Comparison of ENCODE assay signal across 9 mouse cellular contexts in genomic region chr12:85629661-85630481, GRCm38 (mm10). TPM values are rescaled to one million over a fixed set of nuclear protein-coding genes. Genes with fewer than 3 reads are reported as not detected.
DNase-seq lines count a peak whose midpoint lies in the region; ATAC-seq and TF ChIP-seq lines count a peak whose summit lies in the region.
"Had no signal": no experiment of that assay in that cellular context is flagged by ENCODE, and none has a peak within 500 bp of the region (broad histone marks: within the 10 kb centered on the region; RNA-seq: fewer than 3 reads in every experiment).

No protein-coding gene starts in this region.

- TF ChIP-seq CTCF in liver, postnatal 0 days (IDR thresholded peaks at IDR 0.05; ENCODE audit: low read depth), result no peak

- 0 out of 2 replicates have a peak, but pooled peaks cover 5% of the 10 kb centered on the region for H3K36me3 ChIP-seq in liver, postnatal 0 days (replicated peaks; ENCODE audit: insufficient read depth, low read length)
- no peaks in the 10 kb centered on the region for H3K36me3 ChIP-seq in liver, embryonic 11.5 days (ENCODE audit: control insufficient read depth, insufficient read depth, low read length)
- H3K36me3 ChIP-seq in intestine, embryonic 15.5 days, result peaks cover 8% of the 10 kb centered on the region; the same call in 1 of the 2 replicates

- no peak overlapping the region for H3K9ac ChIP-seq in liver, postnatal 0 days (replicated peaks)
- no peak overlapping the region for H3K9ac ChIP-seq in liver, embryonic 11.5 days (ENCODE audit: low read depth, low read length)
- H3K9ac ChIP-seq in intestine, embryonic 15.5 days, result no peak overlapping the region
- H3K9ac ChIP-seq: midbrain, embryonic 12.5 days had no signal

- 0 out of 2 replicates have a peak, but pooled peaks have one; percentile 29 for ATAC-seq in liver, postnatal 0 days
- ATAC-seq in liver, embryonic 11.5 days (replicated peaks; ENCODE audit: low FRiP score), result no peak
- ATAC-seq in megakaryocyte-erythroid progenitor cell, adult 5-6 weeks (replicated peaks; ENCODE audit: low FRiP score, low TSS enrichment, poor library complexity, severe bottlenecking), result peak; percentile 57
- no peak for ATAC-seq in intestine, embryonic 15.5 days

- no peaks in the 10 kb centered on the region; the same call in 1 of the 2 replicates for H3K4me1 ChIP-seq in liver, postnatal 0 days (ENCODE audit: insufficient read depth)
- no peaks in the 10 kb centered on the region for H3K4me1 ChIP-seq in liver, embryonic 11.5 days (replicated peaks; ENCODE audit: control insufficient read depth, insufficient read depth, low read length)
- 0 out of 2 replicates have a peak, but pooled peaks cover 5% of the 10 kb centered on the region for H3K4me1 ChIP-seq in intestine, embryonic 15.5 days (replicated peaks)
- H3K4me1 ChIP-seq: midbrain, embryonic 12.5 days had no signal

- H3K9me3 ChIP-seq in liver, postnatal 0 days (ENCODE audit: low read length), result no peaks in the 10 kb centered on the region
- H3K9me3 ChIP-seq in liver, embryonic 11.5 days (ENCODE audit: control insufficient read depth, low read length), result no peaks in the 10 kb centered on the region
- H3K9me3 ChIP-seq in intestine, embryonic 15.5 days, result no peaks in the 10 kb centered on the region
- H3K9me3 ChIP-seq: midbrain, embryonic 12.5 days had no signal

- 39% methylated on average over 21 of the region's 21 CpGs for WGBS in liver, postnatal 0 days (ENCODE audit: insufficient replicate concordance)
- WGBS in liver, embryonic 11.5 days, result 68% methylated on average over 21 of the region's 21 CpGs
- 70% methylated on average over 21 of the region's 21 CpGs for WGBS in intestine, embryonic 15.5 days

- H3K4me2 ChIP-seq in liver, postnatal 0 days (ENCODE audit: low read depth, low read length), result peak overlapping the region; percentile 22; the same call in 1 of the 2 replicates
- H3K4me2 ChIP-seq in liver, embryonic 11.5 days, result no peak overlapping the region
- no peak overlapping the region for H3K4me2 ChIP-seq in intestine, embryonic 15.5 days (replicated peaks)
- H3K4me2 ChIP-seq: midbrain, embryonic 12.5 days had no signal

- no peak for TF ChIP-seq EP300 in liver, postnatal 0 days (IDR thresholded peaks at IDR 0.05; ENCODE audit: low read depth)

- H3K27ac ChIP-seq in liver, postnatal 0 days (ENCODE audit: low read depth), result peak overlapping the region; percentile 39; the same call in 1 of the 2 replicates
- no peak overlapping the region for H3K27ac ChIP-seq in liver, embryonic 11.5 days (ENCODE audit: low read depth, low read length)
- H3K27ac ChIP-seq in intestine, embryonic 15.5 days, result no peak overlapping the region
- H3K27ac ChIP-seq: midbrain, embryonic 12.5 days had no signal

- H3K4me3 ChIP-seq in liver, postnatal 0 days (ENCODE audit: low read depth, low read length), result no peak overlapping the region
- H3K4me3 ChIP-seq in liver, embryonic 11.5 days (ENCODE audit: low read depth, low read length), result no peak overlapping the region
- no peak overlapping the region for H3K4me3 ChIP-seq in intestine, embryonic 15.5 days (replicated peaks)
- H3K4me3 ChIP-seq: midbrain, embryonic 12.5 days had no signal

- no peaks in the 10 kb centered on the region for H3K27me3 ChIP-seq in liver, postnatal 0 days (ENCODE audit: insufficient read depth, low read length)
- H3K27me3 ChIP-seq in liver, embryonic 11.5 days (replicated peaks; ENCODE audit: control insufficient read depth, insufficient read depth, low read length), result no peaks in the 10 kb centered on the region
- no peaks in the 10 kb centered on the region for H3K27me3 ChIP-seq in intestine, embryonic 15.5 days (replicated peaks)
- H3K27me3 ChIP-seq: midbrain, embryonic 12.5 days had no signal

- peak; percentile 37 for DNase-seq in liver, postnatal 0 days
- no peak for DNase-seq in liver, embryonic 11.5 days (ENCODE audit: low spot score)
- DNase-seq in cerebellum, postnatal 14 days, result peak; percentile 36 to 37
- DNase-seq in heart, postnatal 4 days, result peak; percentile 62
- no peak for DNase-seq in embryo, embryonic 11 days
- DNase-seq in c-Kit-positive CD71-positive TER-119-positive erythroid progenitor cells, embryonic 14.5 days (ENCODE audit: low spot score), result no peak

RNA-seq across cellular contexts. Expression of gene Jdp2, which starts 31.0 kb away (rescaled TPM):
- 0.25 and 0.33 TPM in 2 replicates for polyA plus RNA-seq in liver, postnatal 0 days (2015; fragmentation: Nextera tagmentation; extraction: Ambion mirVana)
- 0.21 and 0.59 TPM in 2 replicates for polyA plus RNA-seq in liver, embryonic 11.5 days (2014; fragmentation: Nextera tagmentation; extraction: Ambion mirVana)
- 10 to 100 TPM in 1 of 2 experiments, 1 to 10 TPM in 1; 9.1 to 12.2 TPM for total RNA-seq in heart, postnatal 4 days (2021)
- 0.47 TPM in 1 of 2 replicates, not detected in the other for total RNA-seq in megakaryocyte-erythroid progenitor cell, adult 5-6 weeks (2014; fragmentation: Nextera tagmentation)
- total RNA-seq in megakaryocyte-erythroid progenitor cell, adult 5-6 weeks (2017), result 1.1 and 2.1 TPM in 2 replicates
- 0.62 and 0.74 TPM in 2 replicates for polyA plus RNA-seq in intestine, embryonic 15.5 days (2015; fragmentation: Nextera tagmentation; extraction: Ambion mirVana)

RNA-seq across cellular contexts. Expression of gene Batf, which starts 56.6 kb away (rescaled TPM):
- polyA plus RNA-seq in liver, postnatal 0 days (2015; fragmentation: Nextera tagmentation; extraction: Ambion mirVana), result 3.3 and 4.2 TPM in 2 replicates
- polyA plus RNA-seq in liver, embryonic 11.5 days (2014; fragmentation: Nextera tagmentation; extraction: Ambion mirVana), result 6.8 and 8.6 TPM in 2 replicates
- total RNA-seq in heart, postnatal 4 days (2021), result 1 to 10 TPM in 1 of 2 experiments, under 1 TPM in 1; 0.74 to 1.5 TPM
- 3.3 and 4.7 TPM in 2 replicates for total RNA-seq in megakaryocyte-erythroid progenitor cell, adult 5-6 weeks (2014; fragmentation: Nextera tagmentation)
- 10.4 and 32.5 TPM in 2 replicates for total RNA-seq in megakaryocyte-erythroid progenitor cell, adult 5-6 weeks (2017)
- polyA plus RNA-seq in intestine, embryonic 15.5 days (2015; fragmentation: Nextera tagmentation; extraction: Ambion mirVana), result 2.6 and 2.9 TPM in 2 replicates

Comparison
In these comparisons a context has a peak if more than half of its experiments do, and no peak if none do; other contexts are left out.
1. ATAC-seq: peak in liver, postnatal 0 days (single experiment) and megakaryocyte-erythroid progenitor cell, adult 5-6 weeks (single experiment); none in liver, embryonic 11.5 days (single experiment) and intestine, embryonic 15.5 days (single experiment).
2. DNase-seq: peak in liver, postnatal 0 days (single experiment), cerebellum, postnatal 14 days (2 of 2) and heart, postnatal 4 days (single experiment); none in liver, embryonic 11.5 days (single experiment), embryo, embryonic 11 days (single experiment) and c-Kit-positive CD71-positive TER-119-positive erythroid progenitor cells, embryonic 14.5 days (single experiment).